ENCODE assay signal across 10 mouse cellular contexts in genomic region chr9:41374591-41375481, GRCm38 (mm10).
A peak's percentile ranks its signal among the peaks of the same experiment; 100 is the strongest.
DNase-seq lines count a peak whose midpoint lies in the region; ATAC-seq and TF ChIP-seq lines count a peak whose summit lies in the region.
"Had no signal": no experiment of that assay in that cellular context is flagged by ENCODE, and none has a peak within 500 bp of the region (broad histone marks: within the 10 kb centered on the region; RNA-seq: fewer than 3 reads in every experiment).

No protein-coding gene starts in this region.

- peak overlapping the region; percentile 99 for H3K27ac ChIP-seq in forebrain, embryonic 15.5 days (replicated peaks)
- peak overlapping the region; percentile 93 for H3K27ac ChIP-seq in midbrain, embryonic 11.5 days (ENCODE audit: low read depth, low read length)

- no peaks in the 10 kb centered on the region for H3K27me3 ChIP-seq in forebrain, embryonic 15.5 days
- H3K27me3 ChIP-seq in midbrain, embryonic 11.5 days (ENCODE audit: control insufficient read depth, insufficient read depth, low read length) = no peaks in the 10 kb centered on the region
- H3K27me3 ChIP-seq: heart, embryonic 12.5 days had no signal

- peak overlapping the region; percentile 27 for H3K9ac ChIP-seq in forebrain, embryonic 15.5 days (replicated peaks)
- peak overlapping the region; percentile 66 for H3K9ac ChIP-seq in midbrain, embryonic 11.5 days (ENCODE audit: low read length)
- H3K9ac ChIP-seq: lung, embryonic 14.5 days had no signal

- H3K4me3 ChIP-seq in forebrain, embryonic 15.5 days = no peak overlapping the region
- H3K4me3 ChIP-seq in midbrain, embryonic 11.5 days (ENCODE audit: low read depth, low read length) = no peak overlapping the region
- H3K4me3 ChIP-seq: heart, embryonic 12.5 days had no signal

- H3K4me2 ChIP-seq in forebrain, embryonic 15.5 days (replicated peaks) = peak overlapping the region; percentile 8; the same call in 1 of the 2 replicates
- peak overlapping the region; percentile 25; the same call in 1 of the 2 replicates for H3K4me2 ChIP-seq in midbrain, embryonic 11.5 days

- TF ChIP-seq POLR2A in brain, embryonic 14.5 days (IDR thresholded peaks at IDR 0.05; ENCODE audit: borderline replicate concordance, extremely low read depth, insufficient read depth, insufficient read length, poor library complexity, severe bottlenecking) = no peak

- H3K9me3 ChIP-seq in forebrain, embryonic 15.5 days = no peaks in the 10 kb centered on the region
- no peaks in the 10 kb centered on the region for H3K9me3 ChIP-seq in midbrain, embryonic 11.5 days (ENCODE audit: control insufficient read depth, low read length)
- H3K9me3 ChIP-seq: heart, embryonic 12.5 days had no signal

- no peak for ATAC-seq in forebrain, embryonic 15.5 days (replicated peaks)
- ATAC-seq in midbrain, embryonic 11.5 days (ENCODE audit: low FRiP score) = peak; percentile 33
- no peak for ATAC-seq in erythroid progenitor cell, adult 5-6 weeks (replicated peaks; ENCODE audit: low FRiP score, poor library complexity, severe bottlenecking)

- H3K36me3 ChIP-seq in forebrain, embryonic 15.5 days = no peaks in the 10 kb centered on the region
- H3K36me3 ChIP-seq in midbrain, embryonic 11.5 days (ENCODE audit: control insufficient read depth, insufficient read depth, low read length) = no peaks in the 10 kb centered on the region
- H3K36me3 ChIP-seq: heart, embryonic 12.5 days had no signal

- peaks cover 43% of the 10 kb centered on the region for H3K4me1 ChIP-seq in forebrain, embryonic 15.5 days
- H3K4me1 ChIP-seq in midbrain, embryonic 11.5 days (ENCODE audit: control insufficient read depth, insufficient read depth, low read length) = peaks cover 43% of the 10 kb centered on the region

- peak; percentile 17 for DNase-seq in MN1 (ENCODE audit: low spot score)
- DNase-seq in brain, embryonic 14.5 days (ENCODE audit: low read depth) = peak; percentile 78
- peak; percentile 94 for DNase-seq in midbrain, embryonic 11.5 days (ENCODE audit: low spot score, missing footprints)
- DNase-seq in frontal cortex, postnatal 25 days (ENCODE audit: low spot score in 2 of 2) = no peak
- DNase-seq in T-cell, adult 2 months (ENCODE audit: low spot score) = no peak
- DNase-seq in ovary, postnatal 10 days (ENCODE audit: low spot score) = no peak
- DNase-seq: lung, embryonic 14.5 days had no signal

- TF ChIP-seq CTCF in brain, embryonic 14.5 days (IDR thresholded peaks at IDR 0.05; ENCODE audit: borderline replicate concordance, extremely low read depth, insufficient read depth, insufficient read length) = no peak

- 15% methylated on average over 14 of the region's 14 CpGs for WGBS in forebrain, embryonic 15.5 days
- WGBS in midbrain, embryonic 11.5 days = 19% methylated on average over 14 of the region's 14 CpGs

Comparison
In these comparisons a context has a peak if more than half of its experiments do, and no peak if none do; other contexts are left out.
1. DNase-seq: peak in MN1 (single experiment), brain, embryonic 14.5 days (single experiment) and midbrain, embryonic 11.5 days (single experiment); none in frontal cortex, postnatal 25 days (0 of 2), T-cell, adult 2 months (single experiment) and ovary, postnatal 10 days (single experiment).